Mouse (Mus musculus): Measurements from ENCODE around the gene Gpank1. TPM values are rescaled to one million over a fixed set of nuclear protein-coding genes. Genes with fewer than 3 reads are reported as not detected.

Gpank1 gene
- 0.85 TPM for polyA plus RNA-seq (2014; fragmentation: Illumina TruSeq; extraction: RNeasy Lipid Tissue Mini Kit (QIAGEN cat#74804); ENCODE audit: low read depth, low replicate concordance)

DNA sequence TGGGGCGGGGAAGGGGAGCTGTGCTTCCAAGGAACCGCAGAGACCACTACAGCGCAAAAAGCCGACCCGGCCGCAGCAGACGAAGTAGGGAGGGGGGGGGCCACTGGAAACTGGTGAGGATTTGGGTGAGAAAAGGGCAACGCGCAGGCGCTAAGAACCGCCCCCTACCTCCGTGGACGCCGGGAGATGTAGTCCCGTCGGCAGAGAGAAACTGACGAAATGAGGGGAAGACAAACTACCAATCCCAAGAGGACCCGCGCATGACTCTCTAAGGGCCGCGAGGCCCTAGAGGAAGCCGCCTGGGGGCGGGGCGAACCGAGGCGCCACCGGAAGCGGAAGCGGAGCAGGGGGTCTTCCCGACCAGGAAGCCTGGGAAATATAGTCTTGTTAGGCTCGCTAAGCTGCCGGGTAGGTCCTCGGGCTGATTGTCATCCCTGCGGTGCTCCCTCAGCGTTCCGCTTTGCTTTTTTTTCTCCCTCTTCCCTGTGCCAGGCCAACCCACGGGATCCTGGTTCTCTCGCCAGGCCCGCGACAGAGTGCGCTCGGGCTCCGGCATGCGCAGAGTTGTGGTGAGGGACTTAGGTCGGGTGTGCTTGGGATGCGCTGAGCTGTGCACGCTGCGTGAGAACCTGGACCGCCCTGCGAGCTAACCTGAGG, at the start of gene Gpank1:
TSS of gene Gpank1 (plus strand) at position 313 of the 657 bp plus-strand sequence.

GRCm38 (mm10) chr17:35076507-35077176, 44.6 kb upstream of the Gpank1 start, which contains the start of gene Ly6g6e:
Gene Ly6g6e, plus strand, starts transcription at chr17:35076902.

DNA sequence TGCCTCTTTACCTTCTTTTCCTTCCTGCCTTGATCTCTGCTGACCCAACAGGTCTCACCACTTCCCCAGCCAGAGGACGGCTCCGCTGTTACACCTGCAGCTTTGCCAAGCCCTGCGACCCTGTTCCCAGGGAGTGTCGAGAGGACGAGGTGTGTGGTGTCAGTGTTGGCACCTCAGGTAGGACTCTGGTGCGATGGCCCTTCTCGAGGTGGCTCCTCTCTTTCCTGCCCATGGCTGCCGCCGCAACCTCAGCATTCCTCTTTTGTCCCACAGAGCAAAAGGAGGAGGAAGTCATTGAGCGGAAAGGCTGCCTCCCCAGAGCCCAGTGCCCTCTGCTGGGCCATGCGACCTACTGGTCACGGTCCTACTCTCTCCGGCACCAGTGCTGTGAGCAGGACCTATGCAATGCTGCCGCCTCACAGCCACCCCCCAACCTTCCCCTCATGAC, 43.4 kb upstream of the Gpank1 start, which contains the start of gene Ly6g6d:
TSS of gene Ly6g6d (minus strand) at position 280 of the 448 bp plus-strand sequence.

DNA sequence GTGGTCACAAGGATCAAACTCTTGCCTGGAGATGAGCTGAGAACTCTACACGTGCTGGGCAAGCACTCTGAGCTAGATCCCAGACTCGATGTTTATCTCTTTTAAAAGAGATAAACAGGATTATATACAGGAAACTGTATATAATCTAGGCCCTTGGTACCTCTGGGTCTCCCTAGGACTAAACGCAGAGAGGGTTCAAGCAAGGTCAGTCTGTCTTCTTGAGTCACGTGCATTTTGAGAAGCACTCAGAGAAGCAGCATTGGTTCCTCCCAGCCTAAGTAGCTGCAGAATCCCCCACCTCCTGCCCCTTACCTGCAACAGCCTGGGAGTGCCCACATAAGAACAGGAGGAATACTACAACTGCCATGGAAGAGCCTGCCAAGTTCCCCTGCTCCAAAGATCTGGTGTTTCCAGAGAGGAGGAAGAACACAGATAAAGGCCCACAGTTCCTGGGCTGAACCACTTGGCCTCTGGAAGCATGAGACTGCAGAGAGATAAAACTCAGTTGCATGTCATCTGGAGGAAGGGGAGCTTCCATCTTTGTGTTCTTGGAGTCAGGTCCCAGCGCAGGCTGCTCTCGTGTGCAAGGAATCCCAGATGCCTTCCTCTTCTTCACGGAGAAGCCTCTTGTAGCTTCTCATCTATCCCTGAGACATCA, 35.9 kb upstream of the Gpank1 start, which contains the start of gene Ly6g6f:
TSS of gene Ly6g6f (minus strand) at position 403 of the 658 bp plus-strand sequence.

DNA sequence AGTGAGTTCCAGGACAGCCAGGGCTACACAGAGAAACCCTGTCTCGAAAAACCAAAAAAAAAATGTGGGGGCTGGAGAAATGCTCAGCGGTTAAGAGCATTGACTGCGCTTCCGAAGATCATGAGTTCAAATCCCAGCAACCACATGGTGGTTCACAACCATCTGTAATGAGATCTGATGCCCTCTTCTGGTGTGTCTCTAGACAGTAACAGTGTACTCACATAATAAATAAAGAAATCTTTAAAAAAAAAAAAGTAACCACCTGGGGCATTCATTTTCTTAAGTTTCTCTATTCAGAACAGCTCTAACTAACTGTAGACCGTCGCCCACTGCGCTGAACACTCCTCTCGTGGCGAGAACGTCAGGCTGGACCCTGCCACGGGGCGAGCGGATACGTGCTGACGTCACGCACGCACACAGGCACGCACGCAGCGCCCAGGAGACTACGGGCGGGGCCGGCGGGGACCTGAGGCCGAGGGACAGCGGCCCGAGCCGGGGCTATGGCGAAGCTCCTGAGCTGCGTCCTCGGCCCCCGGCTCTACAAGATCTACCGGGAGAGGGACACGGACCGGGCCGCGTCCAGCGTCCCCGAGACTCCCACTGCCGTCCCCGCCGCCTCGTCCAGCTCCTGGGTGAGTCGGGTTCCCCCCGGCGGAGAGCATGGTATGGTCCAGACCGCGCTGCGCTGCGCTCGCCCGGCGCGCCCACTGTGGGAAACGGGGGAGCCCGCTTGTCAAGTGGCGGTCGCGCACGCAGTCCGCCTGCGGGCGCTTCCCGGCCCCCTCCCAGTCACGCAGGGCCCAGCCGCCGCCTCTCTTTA, 32.2 kb upstream of the Gpank1 start, which contains the start of gene Abhd16a:
TSS of gene Abhd16a (plus strand) at position 439 of the 820 bp plus-strand sequence.

GRCm38 (mm10) chr17:35108097-35108496, 13.2 kb upstream of the Gpank1 start, which contains the start of gene Ly6g5c:
Gene Ly6g5c, plus strand, starts transcription at chr17:35108279.

DNA sequence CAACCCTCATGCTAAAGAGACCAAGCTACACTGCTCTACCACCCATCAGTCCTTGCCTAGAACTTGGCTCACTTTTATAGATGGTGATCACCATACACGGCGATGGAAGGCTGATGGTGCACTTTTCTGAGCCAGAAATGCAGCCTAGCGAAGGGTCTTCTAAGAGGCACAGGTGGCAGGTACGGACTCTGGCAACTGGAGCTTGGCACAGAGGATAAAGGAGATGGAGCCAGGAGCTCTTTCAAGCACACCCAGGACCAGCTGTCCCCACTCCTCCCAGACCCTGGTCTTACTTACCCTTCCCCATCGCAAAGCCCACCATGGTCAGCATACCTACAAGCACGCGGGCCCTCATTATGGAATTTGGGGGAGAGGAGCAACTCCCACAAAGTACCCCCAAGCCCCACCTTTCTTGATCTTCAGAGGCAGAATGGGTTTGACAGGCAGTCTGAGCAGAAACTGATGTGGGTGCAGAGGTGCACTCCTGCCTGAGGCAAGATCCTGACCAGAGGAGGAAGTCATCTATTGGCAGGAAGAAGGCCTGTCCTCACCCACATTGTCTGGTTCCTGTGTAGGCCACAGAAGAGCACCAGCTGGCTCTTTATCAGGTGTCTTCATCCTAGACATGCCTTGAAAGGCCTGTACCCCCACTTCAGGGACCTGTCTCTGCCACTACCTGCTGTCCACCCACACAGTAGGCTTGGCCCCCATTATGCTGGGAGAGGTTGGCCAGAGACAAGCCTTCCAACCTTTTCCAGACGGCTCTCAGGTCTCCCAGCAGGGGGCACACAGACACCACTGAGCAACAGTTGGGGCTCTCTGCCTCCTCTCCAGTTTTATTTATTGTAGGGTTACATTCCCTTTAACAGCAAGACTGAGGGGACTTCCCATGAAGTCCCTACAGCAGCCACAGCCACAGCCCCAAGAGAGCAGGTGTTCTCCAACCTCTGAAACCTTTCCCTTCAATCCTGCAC, 5.9 kb upstream of the Gpank1 start, which contains the start of gene Ly6g5b:
TSS of gene Ly6g5b (minus strand) at position 383 of the 974 bp plus-strand sequence.

GRCm38 (mm10) chr17:35121871-35122303, 632 bp downstream of the Gpank1 start, which contains the start of gene Csnk2b:
Gene Csnk2b, minus strand, starts transcription at chr17:35122053.

DNA sequence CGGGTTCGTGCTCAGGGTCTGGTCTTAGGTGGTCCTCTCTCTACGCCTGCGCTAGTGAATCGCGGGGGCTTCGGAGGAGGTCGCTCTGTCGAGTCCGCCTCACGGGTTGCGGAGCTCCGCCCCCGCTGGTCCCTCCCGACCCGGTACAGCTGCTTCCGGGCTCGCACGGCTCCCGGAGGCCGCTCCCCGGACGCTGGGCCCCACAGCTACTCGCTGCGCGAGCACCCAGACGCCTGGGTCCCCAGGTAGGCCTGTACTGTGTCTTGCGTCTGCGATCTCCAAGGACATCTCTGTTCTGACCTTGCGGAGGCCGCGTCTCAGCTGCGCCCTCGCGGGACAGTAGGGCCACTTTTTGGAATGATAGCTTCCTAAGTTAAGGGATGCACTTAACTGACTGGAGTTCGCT, 5.0 kb downstream of the Gpank1 start, which contains the start of gene D17H6S53E:
TSS of gene D17H6S53E (plus strand) at position 168 of the 406 bp plus-strand sequence.

GRCm38 (mm10) chr17:35131500-35132173, 10.4 kb downstream of the Gpank1 start, which contains the start of gene Apom:
Gene Apom, minus strand, starts transcription at chr17:35132050.

DNA sequence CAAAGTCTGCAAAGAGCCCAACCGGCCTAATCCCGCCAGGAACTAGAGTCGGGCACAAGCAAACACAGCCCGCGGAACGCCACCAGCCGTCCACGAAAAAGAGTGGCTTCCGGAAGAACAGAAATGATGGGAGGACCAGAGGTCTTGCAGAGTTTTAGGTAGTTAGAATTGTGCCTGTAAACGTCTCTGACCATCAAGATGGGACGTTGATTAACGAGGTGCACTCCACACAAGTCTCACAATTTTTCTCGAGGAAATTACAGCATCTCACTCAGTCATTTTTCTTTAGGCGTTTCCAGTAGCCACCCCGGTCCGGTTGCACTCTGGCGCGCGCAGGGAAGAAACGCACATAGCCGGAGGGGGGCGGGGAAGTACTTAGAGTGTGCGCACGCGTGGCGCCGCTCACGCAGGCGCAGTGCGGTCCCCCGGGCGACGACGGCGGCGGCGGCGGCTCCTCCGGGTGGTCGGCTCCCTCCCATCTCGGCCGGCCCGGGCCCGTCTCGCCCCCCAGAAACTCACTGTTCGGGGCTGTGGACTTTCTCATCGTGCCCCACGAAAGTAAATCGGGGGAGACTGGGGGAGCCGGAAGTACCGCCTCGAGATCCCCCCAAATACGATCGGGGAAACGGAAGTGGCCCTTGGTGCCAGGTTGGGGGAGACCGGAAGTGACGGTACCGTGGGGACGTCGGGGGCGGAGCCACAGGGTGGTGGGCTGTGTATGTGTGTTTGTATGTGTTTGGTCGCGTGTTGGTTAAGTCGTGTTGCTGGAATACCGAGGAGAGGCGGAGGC, 13.7 kb downstream of the Gpank1 start, which contains the start of gene Bag6:
TSS of gene Bag6 (plus strand) at position 378 of the 790 bp plus-strand sequence.

DNA sequence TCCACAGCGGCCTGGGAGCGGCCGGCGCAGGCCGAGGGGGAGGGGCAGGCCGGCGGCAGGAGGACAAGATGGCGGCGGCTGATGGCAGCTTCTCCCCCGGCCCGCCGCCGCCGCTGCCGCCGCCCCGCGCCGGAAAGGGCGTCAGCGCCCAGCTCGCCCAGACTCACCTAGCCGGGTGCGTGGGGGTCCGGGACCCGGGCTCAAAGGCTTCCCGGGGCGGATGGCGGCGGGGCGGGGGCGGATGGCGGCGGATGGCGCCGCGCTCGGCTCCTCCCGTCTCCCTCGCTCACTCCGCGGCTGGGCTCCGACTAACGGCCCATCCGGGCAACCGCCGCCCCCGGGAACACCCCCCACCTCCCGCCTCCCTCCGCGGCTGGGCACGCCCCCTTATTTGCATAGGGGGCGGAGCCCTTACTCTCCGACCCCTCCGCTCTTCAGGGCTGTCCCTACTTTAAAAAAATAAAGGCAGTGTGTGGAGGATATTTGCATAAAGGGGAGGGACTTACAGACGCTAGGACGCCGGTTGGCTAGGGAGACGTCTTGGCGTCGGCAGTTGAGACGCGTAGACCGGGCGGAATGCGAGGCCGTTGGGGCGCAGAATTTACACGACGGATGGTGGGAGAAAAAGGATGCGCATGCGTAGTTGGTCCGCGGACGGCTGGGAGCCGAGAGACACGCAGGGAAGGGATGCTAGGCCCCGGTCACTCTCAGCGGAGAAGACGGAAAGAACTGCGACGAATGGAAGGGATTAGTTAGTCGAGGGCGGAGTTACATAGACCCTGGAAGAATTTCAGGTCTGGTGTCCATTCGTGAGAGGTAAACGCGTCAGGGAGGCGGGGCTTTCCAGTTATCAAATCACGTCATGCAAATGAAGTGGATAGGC, 43.6 kb downstream of the Gpank1 start, which contains the start of gene Prrc2a:
TSS of gene Prrc2a (minus strand) at position 330 of the 883 bp plus-strand sequence.

Other genes starting within 250 kb of the Gpank1 start
- gene Zbtb12, start 242.0 kb upstream of the Gpank1 start, polyA plus RNA-seq (2014; fragmentation: Illumina TruSeq; extraction: RNeasy Lipid Tissue Mini Kit (QIAGEN cat#74804); ENCODE audit: low read depth, low replicate concordance) = 1.5 TPM
- gene Gm20547, start 239.4 kb upstream of the Gpank1 start, polyA plus RNA-seq (2014; fragmentation: Illumina TruSeq; extraction: RNeasy Lipid Tissue Mini Kit (QIAGEN cat#74804); ENCODE audit: low read depth, low replicate concordance) = 16.3 TPM
- gene C2, start 223.2 kb upstream of the Gpank1 start, polyA plus RNA-seq (2014; fragmentation: Illumina TruSeq; extraction: RNeasy Lipid Tissue Mini Kit (QIAGEN cat#74804); ENCODE audit: low read depth, low replicate concordance) = 7.3 TPM
- gene Ehmt2, start 223.0 kb upstream of the Gpank1 start, polyA plus RNA-seq (2014; fragmentation: Illumina TruSeq; extraction: RNeasy Lipid Tissue Mini Kit (QIAGEN cat#74804); ENCODE audit: low read depth, low replicate concordance) = 7.7 TPM
- 8.2 TPM for gene Slc44a4, start 207.0 kb upstream of the Gpank1 start, polyA plus RNA-seq (2014; fragmentation: Illumina TruSeq; extraction: RNeasy Lipid Tissue Mini Kit (QIAGEN cat#74804); ENCODE audit: low read depth, low replicate concordance)
- gene Neu1, start 190.2 kb upstream of the Gpank1 start, polyA plus RNA-seq (2014; fragmentation: Illumina TruSeq; extraction: RNeasy Lipid Tissue Mini Kit (QIAGEN cat#74804); ENCODE audit: low read depth, low replicate concordance) = 25.6 TPM
- 17.9 TPM for gene Hspa1b, start 162.2 kb upstream of the Gpank1 start, polyA plus RNA-seq (2014; fragmentation: Illumina TruSeq; extraction: RNeasy Lipid Tissue Mini Kit (QIAGEN cat#74804); ENCODE audit: low read depth, low replicate concordance)
- gene Gm20481, start 151.5 kb upstream of the Gpank1 start, polyA plus RNA-seq (2014; fragmentation: Illumina TruSeq; extraction: RNeasy Lipid Tissue Mini Kit (QIAGEN cat#74804); ENCODE audit: low read depth, low replicate concordance) = not detected
- gene Hspa1a, start 149.3 kb upstream of the Gpank1 start, polyA plus RNA-seq (2014; fragmentation: Illumina TruSeq; extraction: RNeasy Lipid Tissue Mini Kit (QIAGEN cat#74804); ENCODE audit: low read depth, low replicate concordance) = 8.4 TPM
- not detected for gene Hspa1l, start 148.8 kb upstream of the Gpank1 start, polyA plus RNA-seq (2014; fragmentation: Illumina TruSeq; extraction: RNeasy Lipid Tissue Mini Kit (QIAGEN cat#74804); ENCODE audit: low read depth, low replicate concordance)
- 12.6 TPM for gene Lsm2, start 139.6 kb upstream of the Gpank1 start, polyA plus RNA-seq (2014; fragmentation: Illumina TruSeq; extraction: RNeasy Lipid Tissue Mini Kit (QIAGEN cat#74804); ENCODE audit: low read depth, low replicate concordance)
- gene Vars, start 120.5 kb upstream of the Gpank1 start, polyA plus RNA-seq (2014; fragmentation: Illumina TruSeq; extraction: RNeasy Lipid Tissue Mini Kit (QIAGEN cat#74804); ENCODE audit: low read depth, low replicate concordance) = 5.7 TPM
- not detected for gene Vwa7, start 104.9 kb upstream of the Gpank1 start, polyA plus RNA-seq (2014; fragmentation: Illumina TruSeq; extraction: RNeasy Lipid Tissue Mini Kit (QIAGEN cat#74804); ENCODE audit: low read depth, low replicate concordance)
- gene Sapcd1, start 93.4 kb upstream of the Gpank1 start, polyA plus RNA-seq (2014; fragmentation: Illumina TruSeq; extraction: RNeasy Lipid Tissue Mini Kit (QIAGEN cat#74804); ENCODE audit: low read depth, low replicate concordance) = not detected
- 1.1 TPM for gene Msh5, start 74.7 kb upstream of the Gpank1 start, polyA plus RNA-seq (2014; fragmentation: Illumina TruSeq; extraction: RNeasy Lipid Tissue Mini Kit (QIAGEN cat#74804); ENCODE audit: low read depth, low replicate concordance)
- 25.4 TPM for gene Clic1, start 71.5 kb upstream of the Gpank1 start, polyA plus RNA-seq (2014; fragmentation: Illumina TruSeq; extraction: RNeasy Lipid Tissue Mini Kit (QIAGEN cat#74804); ENCODE audit: low read depth, low replicate concordance)
- gene Ddah2, start 62.4 kb upstream of the Gpank1 start, polyA plus RNA-seq (2014; fragmentation: Illumina TruSeq; extraction: RNeasy Lipid Tissue Mini Kit (QIAGEN cat#74804); ENCODE audit: low read depth, low replicate concordance) = 0.97 TPM
- gene Ly6g6c, start 56.1 kb upstream of the Gpank1 start, polyA plus RNA-seq (2014; fragmentation: Illumina TruSeq; extraction: RNeasy Lipid Tissue Mini Kit (QIAGEN cat#74804); ENCODE audit: low read depth, low replicate concordance) = not detected
- gene Mpig6b, start 55.3 kb upstream of the Gpank1 start, polyA plus RNA-seq (2014; fragmentation: Illumina TruSeq; extraction: RNeasy Lipid Tissue Mini Kit (QIAGEN cat#74804); ENCODE audit: low read depth, low replicate concordance) = 1.1 TPM
- gene Ly6g6e, start 44.6 kb upstream of the Gpank1 start, polyA plus RNA-seq (2014; fragmentation: Illumina TruSeq; extraction: RNeasy Lipid Tissue Mini Kit (QIAGEN cat#74804); ENCODE audit: low read depth, low replicate concordance) = not detected
- not detected for gene Ly6g6d, start 43.4 kb upstream of the Gpank1 start, polyA plus RNA-seq (2014; fragmentation: Illumina TruSeq; extraction: RNeasy Lipid Tissue Mini Kit (QIAGEN cat#74804); ENCODE audit: low read depth, low replicate concordance)
- not detected for gene Ly6g6f, start 35.8 kb upstream of the Gpank1 start, polyA plus RNA-seq (2014; fragmentation: Illumina TruSeq; extraction: RNeasy Lipid Tissue Mini Kit (QIAGEN cat#74804); ENCODE audit: low read depth, low replicate concordance)
- 7.6 TPM for gene Abhd16a, start 32.2 kb upstream of the Gpank1 start, polyA plus RNA-seq (2014; fragmentation: Illumina TruSeq; extraction: RNeasy Lipid Tissue Mini Kit (QIAGEN cat#74804); ENCODE audit: low read depth, low replicate concordance)
- gene Ly6g5c, start 13.2 kb upstream of the Gpank1 start, polyA plus RNA-seq (2014; fragmentation: Illumina TruSeq; extraction: RNeasy Lipid Tissue Mini Kit (QIAGEN cat#74804); ENCODE audit: low read depth, low replicate concordance) = not detected
- gene Ly6g5b, start 6.0 kb upstream of the Gpank1 start, polyA plus RNA-seq (2014; fragmentation: Illumina TruSeq; extraction: RNeasy Lipid Tissue Mini Kit (QIAGEN cat#74804); ENCODE audit: low read depth, low replicate concordance) = not detected
- gene Csnk2b, start 598 bp downstream of the Gpank1 start, polyA plus RNA-seq (2014; fragmentation: Illumina TruSeq; extraction: RNeasy Lipid Tissue Mini Kit (QIAGEN cat#74804); ENCODE audit: low read depth, low replicate concordance) = 187 TPM
- gene D17H6S53E, start 4.9 kb downstream of the Gpank1 start, polyA plus RNA-seq (2014; fragmentation: Illumina TruSeq; extraction: RNeasy Lipid Tissue Mini Kit (QIAGEN cat#74804); ENCODE audit: low read depth, low replicate concordance) = 0.53 TPM
- gene Apom, start 10.6 kb downstream of the Gpank1 start, polyA plus RNA-seq (2014; fragmentation: Illumina TruSeq; extraction: RNeasy Lipid Tissue Mini Kit (QIAGEN cat#74804); ENCODE audit: low read depth, low replicate concordance) = 4.8 TPM
- gene Bag6, start 13.7 kb downstream of the Gpank1 start, polyA plus RNA-seq (2014; fragmentation: Illumina TruSeq; extraction: RNeasy Lipid Tissue Mini Kit (QIAGEN cat#74804); ENCODE audit: low read depth, low replicate concordance) = 3.9 TPM
- 2.1 TPM for gene Prrc2a, start 43.4 kb downstream of the Gpank1 start, polyA plus RNA-seq (2014; fragmentation: Illumina TruSeq; extraction: RNeasy Lipid Tissue Mini Kit (QIAGEN cat#74804); ENCODE audit: low read depth, low replicate concordance)
- gene Aif1, start 54.6 kb downstream of the Gpank1 start, polyA plus RNA-seq (2014; fragmentation: Illumina TruSeq; extraction: RNeasy Lipid Tissue Mini Kit (QIAGEN cat#74804); ENCODE audit: low read depth, low replicate concordance) = 2.3 TPM
- gene Lst1, start 67.0 kb downstream of the Gpank1 start, polyA plus RNA-seq (2014; fragmentation: Illumina TruSeq; extraction: RNeasy Lipid Tissue Mini Kit (QIAGEN cat#74804); ENCODE audit: low read depth, low replicate concordance) = not detected
- gene Ltb, start 73.0 kb downstream of the Gpank1 start, polyA plus RNA-seq (2014; fragmentation: Illumina TruSeq; extraction: RNeasy Lipid Tissue Mini Kit (QIAGEN cat#74804); ENCODE audit: low read depth, low replicate concordance) = not detected
- gene Tnf, start 80.6 kb downstream of the Gpank1 start, polyA plus RNA-seq (2014; fragmentation: Illumina TruSeq; extraction: RNeasy Lipid Tissue Mini Kit (QIAGEN cat#74804); ENCODE audit: low read depth, low replicate concordance) = not detected
- gene Lta, start 83.9 kb downstream of the Gpank1 start, polyA plus RNA-seq (2014; fragmentation: Illumina TruSeq; extraction: RNeasy Lipid Tissue Mini Kit (QIAGEN cat#74804); ENCODE audit: low read depth, low replicate concordance) = not detected
- gene Gm16181, start 99.4 kb downstream of the Gpank1 start, polyA plus RNA-seq (2014; fragmentation: Illumina TruSeq; extraction: RNeasy Lipid Tissue Mini Kit (QIAGEN cat#74804); ENCODE audit: low read depth, low replicate concordance) = not detected
- gene Atp6v1g2, start 112.2 kb downstream of the Gpank1 start, polyA plus RNA-seq (2014; fragmentation: Illumina TruSeq; extraction: RNeasy Lipid Tissue Mini Kit (QIAGEN cat#74804); ENCODE audit: low read depth, low replicate concordance) = 5.2 TPM
- not detected for gene Nfkbil1, start 114.3 kb downstream of the Gpank1 start, polyA plus RNA-seq (2014; fragmentation: Illumina TruSeq; extraction: RNeasy Lipid Tissue Mini Kit (QIAGEN cat#74804); ENCODE audit: low read depth, low replicate concordance)
- 4.9 TPM for gene Ddx39b, start 120.3 kb downstream of the Gpank1 start, polyA plus RNA-seq (2014; fragmentation: Illumina TruSeq; extraction: RNeasy Lipid Tissue Mini Kit (QIAGEN cat#74804); ENCODE audit: low read depth, low replicate concordance)
- gene H2-D1, start 141.3 kb downstream of the Gpank1 start, polyA plus RNA-seq (2014; fragmentation: Illumina TruSeq; extraction: RNeasy Lipid Tissue Mini Kit (QIAGEN cat#74804); ENCODE audit: low read depth, low replicate concordance) = 26.4 TPM
- 0.28 TPM for gene H2-Q1, start 198.9 kb downstream of the Gpank1 start, polyA plus RNA-seq (2014; fragmentation: Illumina TruSeq; extraction: RNeasy Lipid Tissue Mini Kit (QIAGEN cat#74804); ENCODE audit: low read depth, low replicate concordance)
- gene H2-Q2, start 220.8 kb downstream of the Gpank1 start, polyA plus RNA-seq (2014; fragmentation: Illumina TruSeq; extraction: RNeasy Lipid Tissue Mini Kit (QIAGEN cat#74804); ENCODE audit: low read depth, low replicate concordance) = 4.2 TPM

Measured in kidney, adult 10 weeks (tissue).